Mouse (Mus musculus): Measurements from ENCODE around the gene Map3k15. TPM values are rescaled to one million over a fixed set of nuclear protein-coding genes. Genes with fewer than 3 reads are reported as not detected.

The Map3k15 gene
- polyA plus RNA-seq, 1 experiment from 2014 or later = 0.15 TPM

Other genes starting within 250 kb of the Map3k15 start
- 87.4 and 96.7 TPM in 2 replicates for gene Pdha1, start 150.0 kb downstream of the Map3k15 start, polyA plus RNA-seq (2015; fragmentation: Nextera tagmentation; extraction: Ambion mirVana)

Measured in forebrain, embryonic 13.5 days (tissue).